Mouse (Mus musculus): ENCODE measurements around the gene Ptger3. TPM values are rescaled to one million over a fixed set of nuclear protein-coding genes. Genes with fewer than 3 reads are reported as not detected.

Gene Ptger3
- total RNA-seq (2014; fragmentation: Nextera tagmentation) (not detected in 2 replicates), total RNA-seq (2017) (0.06 and 0.22 TPM in 2 replicates), polyA plus RNA-seq (2012) (0.02 TPM in 1 of 2 replicates, not detected in the other)

GRCm38 (mm10) chr3:157566725-157567565 lies at the start of gene Ptger3:
Gene Ptger3 (plus strand): TSS chr3:157566892.
- ATAC-seq (ENCODE audit: extremely low read depth, insufficient number of reproducible peaks, low FRiP score, poor library complexity, severe bottlenecking) (no peak), DNase-seq (ENCODE audit: low spot score) (no peak)
- TF ChIP-seq GATA1 (IDR thresholded peaks at IDR 0.05; ENCODE audit: borderline replicate concordance, low read length), result no peak
- TF ChIP-seq POLR2AphosphoS5 (IDR thresholded peaks at IDR 0.05; ENCODE audit: insufficient replicate concordance, low read depth, low read length), result no peak
- no peak for TF ChIP-seq GATA2 (IDR thresholded peaks at IDR 0.05; ENCODE audit: borderline replicate concordance, low read depth, low read length)
- no peak for TF ChIP-seq CTCF (IDR thresholded peaks at IDR 0.05; ENCODE audit: low read depth, low read length)
- TF ChIP-seq TAL1 (conservative IDR thresholded peaks at IDR 0.05; ENCODE audit: low read depth, low read length), result no peak
- Histone ChIP-seq H3K36me3 (replicated peaks) (no peaks in the 10 kb centered on the region), H3K9me3 (replicated peaks) (peaks cover 3% of the 10 kb centered on the region; the same call in 1 of the 2 replicates), H3K4me1 (ENCODE audit: insufficient read depth, low read depth, low read length) (peaks cover 3% of the 10 kb centered on the region; the same call in 1 of the 2 replicates), H3K4me3 (ENCODE audit: low read depth, low read length) (no peak within 1 kb of the TSS), H3K27me3 (ENCODE audit: insufficient read depth, low read length) (peaks cover 11% of the 10 kb centered on the region; the same call in 1 of the 2 replicates)

GRCm38 (mm10) chr3:157517992-157518391 lies 48.7 kb upstream of the Ptger3 start:
- peak; percentile 81 for ATAC-seq (ENCODE audit: extremely low read depth, insufficient number of reproducible peaks, low FRiP score, poor library complexity, severe bottlenecking)
- TF ChIP-seq POLR2AphosphoS5 (IDR thresholded peaks at IDR 0.05; ENCODE audit: insufficient replicate concordance, low read depth, low read length), result no peak
- TF ChIP-seq TAL1 (conservative IDR thresholded peaks at IDR 0.05; ENCODE audit: low read depth, low read length), result 0 out of 2 replicates have a peak, but pooled peaks have one; percentile 22
- no peak for TF ChIP-seq GATA2 (IDR thresholded peaks at IDR 0.05; ENCODE audit: borderline replicate concordance, low read depth, low read length)
- no peaks in the 10 kb centered on the region for H3K36me3 ChIP-seq (replicated peaks)

DNA sequence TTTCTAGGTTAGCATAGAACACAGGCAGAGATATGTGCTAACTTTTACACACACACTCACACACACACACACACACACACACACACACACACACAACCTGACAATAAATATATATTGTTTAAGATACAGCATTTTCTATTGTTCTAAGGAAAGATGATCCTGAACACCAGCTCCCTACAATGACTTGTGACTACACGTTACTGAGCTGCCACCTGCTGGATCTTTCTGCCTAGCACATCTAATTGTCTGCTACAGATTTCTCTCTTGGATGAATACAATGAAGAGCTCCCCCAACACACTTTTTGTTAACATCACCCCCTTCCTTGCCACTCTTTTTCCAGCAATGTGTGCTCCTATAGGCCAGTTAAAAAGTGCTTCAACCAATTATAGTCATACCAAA lies 46.3 kb upstream of the Ptger3 start:
- H3K4me1 ChIP-seq (ENCODE audit: insufficient read depth, low read depth, low read length), result peaks cover 13% of the 10 kb centered on the region; the same call in 1 of the 2 replicates
- no peak overlapping the region for H3K4me3 ChIP-seq (ENCODE audit: low read depth, low read length)
- DNase-seq (ENCODE audit: low spot score), result no peak
- no peaks in the 10 kb centered on the region for H3K9me3 ChIP-seq (replicated peaks)
- no peaks in the 10 kb centered on the region for H3K36me3 ChIP-seq (replicated peaks)
- H3K27me3 ChIP-seq (ENCODE audit: insufficient read depth, low read length), result peaks cover 2% of the 10 kb centered on the region; the same call in 1 of the 2 replicates
- no peak for ATAC-seq (ENCODE audit: extremely low read depth, insufficient number of reproducible peaks, low FRiP score, poor library complexity, severe bottlenecking)
- TF ChIP-seq CTCF (IDR thresholded peaks at IDR 0.05; ENCODE audit: low read depth, low read length) (no peak), TAL1 (conservative IDR thresholded peaks at IDR 0.05; ENCODE audit: low read depth, low read length) (no peak), GATA1 (IDR thresholded peaks at IDR 0.05; ENCODE audit: borderline replicate concordance, low read length) (no peak), POLR2AphosphoS5 (IDR thresholded peaks at IDR 0.05; ENCODE audit: insufficient replicate concordance, low read depth, low read length) (no peak), GATA2 (IDR thresholded peaks at IDR 0.05; ENCODE audit: borderline replicate concordance, low read depth, low read length) (no peak)

More at GRCm38 (mm10) chr3:157517992-157518391, 48.7 kb upstream of the Ptger3 start:
- H3K9me3 ChIP-seq (replicated peaks), result no peaks in the 10 kb centered on the region
- no peak overlapping the region for H3K4me3 ChIP-seq (ENCODE audit: low read depth, low read length)
- peaks cover 5% of the 10 kb centered on the region for H3K27me3 ChIP-seq (ENCODE audit: insufficient read depth, low read length)
- no peak for DNase-seq (ENCODE audit: low spot score)
- peaks cover 13% of the 10 kb centered on the region; the same call in 1 of the 2 replicates for H3K4me1 ChIP-seq (ENCODE audit: insufficient read depth, low read depth, low read length)

DNA sequence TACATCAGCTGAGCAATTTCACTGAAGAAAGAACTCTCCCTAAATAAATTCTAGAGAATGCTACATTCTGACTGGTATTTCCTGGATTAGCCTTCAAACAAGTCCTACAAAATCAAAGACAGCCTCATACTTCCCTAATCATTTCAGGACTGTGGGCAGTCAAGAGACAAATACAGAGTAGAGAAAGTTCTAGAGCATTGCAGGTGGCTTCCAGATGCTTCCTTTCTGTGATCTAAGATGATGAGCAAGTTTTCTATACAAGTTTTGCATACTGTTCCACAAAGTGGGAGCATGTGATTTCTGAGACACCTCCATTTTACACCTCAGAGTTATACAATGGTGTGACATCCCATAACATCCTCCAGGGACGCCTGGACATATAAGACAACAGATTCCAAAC lies 42.9 kb upstream of the Ptger3 start:
- DNase-seq (ENCODE audit: low spot score), result no peak
- no peak for ATAC-seq (ENCODE audit: extremely low read depth, insufficient number of reproducible peaks, low FRiP score, poor library complexity, severe bottlenecking)
- no peak overlapping the region for H3K4me3 ChIP-seq (ENCODE audit: low read depth, low read length)

GRCm38 (mm10) chr3:157531585-157531984 lies 35.1 kb upstream of the Ptger3 start:
- ATAC-seq (ENCODE audit: extremely low read depth, insufficient number of reproducible peaks, low FRiP score, poor library complexity, severe bottlenecking) (no peak), DNase-seq (ENCODE audit: low spot score) (no peak)
- no peak for TF ChIP-seq CTCF (IDR thresholded peaks at IDR 0.05; ENCODE audit: low read depth, low read length)
- Histone ChIP-seq H3K36me3 (replicated peaks) (peaks cover 2% of the 10 kb centered on the region), H3K4me1 (ENCODE audit: insufficient read depth, low read depth, low read length) (peaks cover 7% of the 10 kb centered on the region), H3K27me3 (ENCODE audit: insufficient read depth, low read length) (no peaks in the 10 kb centered on the region), H3K4me3 (ENCODE audit: low read depth, low read length) (no peak overlapping the region), H3K9me3 (replicated peaks) (no peaks in the 10 kb centered on the region)

More for the DNA sequence above, 42.9 kb upstream of the Ptger3 start:
- H3K4me1 ChIP-seq (ENCODE audit: insufficient read depth, low read depth, low read length), result 0 out of 2 replicates have a peak, but pooled peaks cover 2% of the 10 kb centered on the region
- no peaks in the 10 kb centered on the region for H3K9me3 ChIP-seq (replicated peaks)
- TF ChIP-seq TAL1 (conservative IDR thresholded peaks at IDR 0.05; ENCODE audit: low read depth, low read length), result no peak
- no peak for TF ChIP-seq CTCF (IDR thresholded peaks at IDR 0.05; ENCODE audit: low read depth, low read length)
- TF ChIP-seq GATA2 (IDR thresholded peaks at IDR 0.05; ENCODE audit: borderline replicate concordance, low read depth, low read length), result no peak
- no peak for TF ChIP-seq POLR2AphosphoS5 (IDR thresholded peaks at IDR 0.05; ENCODE audit: insufficient replicate concordance, low read depth, low read length)
- no peak for TF ChIP-seq GATA1 (IDR thresholded peaks at IDR 0.05; ENCODE audit: borderline replicate concordance, low read length)
- H3K36me3 ChIP-seq (replicated peaks), result no peaks in the 10 kb centered on the region
- H3K27me3 ChIP-seq (ENCODE audit: insufficient read depth, low read length), result peaks cover 2% of the 10 kb centered on the region; the same call in 1 of the 2 replicates

DNA sequence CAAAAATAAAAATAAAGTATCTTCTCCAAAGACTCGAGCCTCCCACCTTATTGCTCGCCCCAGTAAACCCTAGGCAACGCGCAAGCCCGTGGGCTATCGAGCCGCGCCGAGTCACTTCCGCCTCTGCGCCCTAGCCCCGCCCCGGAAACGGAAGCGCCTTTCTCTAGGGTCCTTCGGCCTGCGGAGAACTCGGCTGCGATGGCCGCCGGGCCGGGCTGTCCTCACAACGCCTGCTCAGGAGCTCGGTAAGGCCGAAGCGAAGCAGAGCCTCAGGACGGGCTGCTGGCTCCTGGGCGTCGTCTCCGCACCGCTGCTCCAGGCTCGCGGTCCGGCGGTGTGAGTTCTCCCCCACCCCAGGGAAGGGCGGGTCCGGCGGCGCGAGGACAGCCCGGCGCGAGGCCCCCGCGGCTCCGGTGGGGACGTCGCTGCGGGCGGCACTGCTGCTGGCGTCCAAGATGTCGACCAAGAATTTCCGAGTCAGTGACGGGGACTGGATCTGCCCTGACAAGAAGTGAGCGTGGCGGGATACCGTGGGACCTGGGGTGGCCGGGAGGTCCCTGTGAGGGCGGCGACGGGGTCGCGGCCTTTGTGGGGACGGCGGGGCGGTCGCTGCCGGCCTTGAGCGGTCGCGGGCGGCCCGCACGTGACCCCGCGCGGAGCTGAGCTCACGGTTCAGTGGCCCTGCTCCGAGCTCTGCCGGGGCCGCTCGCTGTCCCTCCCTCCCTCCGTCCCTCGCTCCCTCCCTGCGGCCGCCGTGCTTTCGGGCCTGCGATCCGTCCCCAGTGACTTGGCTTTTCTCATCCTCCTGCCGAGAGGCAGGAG lies 32.5 kb upstream of the Ptger3 start, which contains the start of gene Zranb2:
Zranb2 (plus strand) TSS at position 197 of the 822 bp plus-strand sequence.
- Histone ChIP-seq H3K36me3 (replicated peaks) (peaks cover 15% of the 10 kb centered on the region), H3K9me3 (replicated peaks) (no peaks in the 10 kb centered on the region), H3K4me3 (ENCODE audit: low read depth, low read length) (peak within 1 kb of the TSS; percentile 91), H3K27me3 (ENCODE audit: insufficient read depth, low read length) (no peaks in the 10 kb centered on the region), H3K4me1 (ENCODE audit: insufficient read depth, low read depth, low read length) (peaks cover 10% of the 10 kb centered on the region)
- no peak for TF ChIP-seq POLR2AphosphoS5 (IDR thresholded peaks at IDR 0.05; ENCODE audit: insufficient replicate concordance, low read depth, low read length)
- TF ChIP-seq GATA2 (IDR thresholded peaks at IDR 0.05; ENCODE audit: borderline replicate concordance, low read depth, low read length), result no peak
- no peak for TF ChIP-seq GATA1 (IDR thresholded peaks at IDR 0.05; ENCODE audit: borderline replicate concordance, low read length)
- TF ChIP-seq CTCF (IDR thresholded peaks at IDR 0.05; ENCODE audit: low read depth, low read length), result no peak
- no peak for TF ChIP-seq TAL1 (conservative IDR thresholded peaks at IDR 0.05; ENCODE audit: low read depth, low read length)
- ATAC-seq (ENCODE audit: extremely low read depth, insufficient number of reproducible peaks, low FRiP score, poor library complexity, severe bottlenecking) (peak; percentile 87), DNase-seq (ENCODE audit: low spot score) (peak; percentile 49)
